Mouse (Mus musculus): ENCODE results near the gene Rnf182.

The Rnf182 gene

DNA sequence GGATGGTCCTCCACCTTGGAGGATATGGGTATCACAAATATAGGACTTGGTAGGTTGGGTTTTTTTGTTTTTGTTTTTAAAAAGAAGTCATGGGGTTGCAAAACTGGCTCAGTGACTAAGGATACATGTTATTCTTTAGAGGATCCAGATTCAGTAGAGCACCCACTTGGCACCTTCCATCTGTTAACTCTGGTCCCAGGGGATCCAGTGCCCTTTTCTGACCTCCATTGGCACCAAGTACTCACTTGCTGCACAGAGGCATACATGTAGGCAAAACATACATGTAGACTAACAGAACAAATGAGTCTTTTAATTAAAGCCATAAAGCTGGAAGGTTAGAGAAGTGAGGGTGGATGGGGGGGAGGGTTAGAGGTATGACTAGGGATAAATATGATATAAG, 80.0 kb downstream of the Rnf182 start:
- DNase-seq (ENCODE audit: low read depth in 1 of 2, low spot score in 2 of 2), result no peak

GRCm38 (mm10) chr13:43696011-43696410, 80.5 kb downstream of the Rnf182 start:
- DNase-seq (ENCODE audit: low read depth in 1 of 2, low spot score in 2 of 2), result no peak

DNA sequence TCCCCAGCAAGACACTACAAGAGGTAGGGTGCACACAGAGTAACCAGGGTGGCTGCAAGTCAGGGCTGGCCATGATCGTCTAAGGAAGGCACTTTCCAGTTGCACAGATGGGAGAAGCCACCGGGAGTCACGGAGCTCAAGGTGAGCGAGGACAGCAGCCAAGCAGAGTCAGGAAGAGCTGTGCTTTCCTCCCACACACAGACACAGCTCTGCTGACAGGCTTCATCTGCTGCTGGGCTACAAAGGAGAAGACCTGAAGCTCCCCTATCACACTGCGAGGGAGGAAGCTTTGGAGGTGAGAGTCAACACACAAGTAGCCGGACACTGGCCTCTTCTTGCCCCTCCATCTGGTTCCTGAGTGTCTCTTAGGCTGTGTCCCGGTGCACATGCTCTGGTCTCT, 83.0 kb downstream of the Rnf182 start:
- no peak for DNase-seq (ENCODE audit: low read depth in 1 of 2, low spot score in 2 of 2)

- DNase-seq (ENCODE audit: low read depth in 1 of 2, low spot score in 2 of 2), result no peak
Observed at GRCm38 (mm10) chr13:43703471-43703870, 88.0 kb downstream of the Rnf182 start.

GRCm38 (mm10) chr13:43704533-43705116, 89.1 kb downstream of the Rnf182 start:
- no peak for DNase-seq (ENCODE audit: low read depth in 1 of 2, low spot score in 2 of 2)

DNA sequence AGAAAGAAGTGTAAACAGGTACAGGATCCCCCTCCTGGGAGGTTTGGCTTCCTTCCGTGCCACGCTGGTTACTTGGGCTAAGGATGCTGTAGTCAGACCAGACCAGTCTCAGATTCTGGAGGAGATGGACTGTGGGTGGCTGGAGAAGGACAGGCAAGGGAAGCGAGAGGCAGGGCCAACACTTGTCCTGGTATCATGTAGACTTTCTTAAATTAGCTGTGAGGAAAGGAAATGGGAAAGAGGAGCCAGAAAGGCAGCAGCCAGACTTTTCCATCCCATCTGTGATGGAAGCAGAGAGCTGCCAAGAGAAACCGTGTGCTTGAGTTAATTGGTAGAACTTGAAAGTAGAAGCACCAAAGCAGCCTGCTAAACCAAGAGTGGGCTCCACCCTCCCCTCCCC, 90.9 kb downstream of the Rnf182 start:
- DNase-seq (ENCODE audit: low read depth in 1 of 2, low spot score in 2 of 2), result no peak

DNA sequence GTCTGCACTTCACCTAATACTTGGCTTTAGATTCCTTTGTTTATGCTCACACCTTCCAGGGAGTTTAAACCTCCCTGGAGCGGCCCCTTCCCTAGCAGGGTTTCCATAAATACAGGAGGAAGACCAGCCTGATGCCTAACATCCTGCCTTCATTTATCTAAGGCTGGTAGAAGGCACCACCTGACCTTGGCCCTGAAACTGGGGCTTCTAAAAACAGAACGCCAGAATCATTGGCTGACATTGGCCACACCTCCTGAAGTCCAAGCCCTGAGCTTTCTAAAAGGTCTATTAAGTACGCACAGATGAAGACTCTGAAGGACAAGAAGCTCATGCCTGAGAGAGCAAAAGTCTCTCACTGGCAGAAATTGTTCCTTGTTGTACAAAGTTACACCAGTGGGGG, 94.0 kb downstream of the Rnf182 start:
- DNase-seq (ENCODE audit: low read depth in 1 of 2, low spot score in 2 of 2), result no peak

GRCm38 (mm10) chr13:43711708-43712314, 96.3 kb downstream of the Rnf182 start:
- no peak for DNase-seq (ENCODE audit: low read depth in 1 of 2, low spot score in 2 of 2)

GRCm38 (mm10) chr13:43714741-43715140, 99.2 kb downstream of the Rnf182 start:
- no peak for DNase-seq (ENCODE audit: low read depth in 1 of 2, low spot score in 2 of 2)

GRCm38 (mm10) chr13:43715466-43715865, 100.0 kb downstream of the Rnf182 start:
- DNase-seq (ENCODE audit: low read depth in 1 of 2, low spot score in 2 of 2), result no peak

DNA sequence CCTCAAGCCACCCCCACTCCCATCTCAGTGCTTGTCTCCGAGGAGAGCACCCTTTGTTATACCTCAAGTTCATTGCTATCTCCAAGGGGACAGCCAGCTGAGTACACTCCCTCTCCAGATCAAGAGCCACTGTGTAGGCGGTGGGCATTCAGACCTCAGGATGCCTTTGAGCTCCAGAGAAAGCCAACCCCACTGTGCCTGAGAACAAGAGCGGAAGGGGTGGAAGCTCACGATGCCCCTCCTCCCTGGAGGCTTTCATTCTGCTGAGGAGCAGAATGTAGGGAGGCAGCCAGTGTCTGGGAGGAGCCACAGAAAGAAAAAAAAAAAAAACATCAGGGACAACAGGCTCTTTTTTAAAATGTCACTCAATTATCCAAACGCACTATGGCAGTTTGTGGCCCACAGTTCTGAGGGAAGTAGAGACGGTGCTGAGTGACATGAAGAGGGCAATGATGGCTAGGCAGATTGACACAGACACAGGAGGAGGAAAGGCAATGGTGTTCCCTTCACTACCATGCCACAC, 101.1 kb downstream of the Rnf182 start:
- no peak for DNase-seq (ENCODE audit: low read depth in 1 of 2, low spot score in 2 of 2)

GRCm38 (mm10) chr13:43718173-43718572, 102.7 kb downstream of the Rnf182 start:
- no peak for DNase-seq (ENCODE audit: low read depth in 1 of 2, low spot score in 2 of 2)

DNA sequence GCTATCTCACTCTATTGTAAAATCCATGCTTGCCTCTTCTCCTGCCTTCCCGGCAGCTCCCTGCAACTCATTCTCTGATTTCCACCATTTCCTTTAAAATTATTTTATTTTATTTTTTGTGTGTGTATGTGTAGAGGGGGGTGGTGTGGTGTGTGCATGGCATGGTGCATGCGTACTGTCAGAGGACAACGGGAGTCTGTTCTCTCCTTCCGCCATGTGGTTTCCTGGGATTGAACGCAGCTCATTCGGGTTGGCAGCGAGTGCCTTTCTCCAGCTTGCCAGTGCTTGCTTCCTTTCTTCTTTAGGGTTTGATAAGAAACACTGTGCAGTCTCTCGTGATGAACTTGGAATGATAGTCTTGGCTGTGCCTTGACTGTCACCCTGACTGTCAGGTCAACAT, 105.0 kb downstream of the Rnf182 start:
- no peak for DNase-seq (ENCODE audit: low read depth in 1 of 2, low spot score in 2 of 2)

All from monocyte, adult 2 months (primary cell).